Comparison of ENCODE assay signal across 9 mouse cellular contexts in the genomic region with DNA sequence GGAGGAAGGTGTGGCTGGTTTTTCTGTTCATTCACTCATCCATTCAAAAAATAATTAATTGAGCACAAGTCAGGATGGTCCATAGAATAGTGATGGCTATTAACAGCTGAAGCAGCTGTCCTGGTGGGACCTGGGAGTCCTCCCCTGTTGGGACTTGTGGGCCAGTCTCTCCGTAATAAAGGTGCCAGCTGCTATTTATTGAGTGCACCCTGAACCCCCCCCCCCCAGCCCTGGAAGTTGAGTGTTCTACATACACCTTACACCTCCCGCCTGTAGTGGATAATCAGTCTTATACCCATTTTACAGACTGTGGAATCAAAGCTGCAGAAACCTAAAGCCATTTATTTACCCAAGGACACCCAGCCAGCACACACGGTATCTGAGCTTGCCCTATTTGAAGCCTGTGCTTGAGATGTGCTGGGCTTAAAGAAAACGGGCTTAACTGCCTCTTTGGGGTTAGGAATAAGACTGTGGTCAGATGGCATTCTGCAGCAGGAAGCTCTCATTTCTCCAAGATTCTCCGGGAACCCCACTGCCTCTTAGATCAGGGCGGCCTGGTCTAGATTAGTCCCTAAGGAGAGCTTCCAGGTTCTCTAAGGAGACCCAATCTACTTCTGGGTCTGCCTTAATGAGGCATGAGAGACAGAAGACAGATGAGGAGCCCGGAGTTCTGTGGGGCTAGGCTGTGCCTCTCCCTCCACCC. TPM values are rescaled to one million over a fixed set of nuclear protein-coding genes. Genes with fewer than 3 reads are reported as not detected.
A peak's percentile ranks its signal among the peaks of the same experiment; 100 is the strongest.
DNase-seq lines count a peak whose midpoint lies in the region; ATAC-seq and TF ChIP-seq lines count a peak whose summit lies in the region.
"Had no signal": no experiment of that assay in that cellular context is flagged by ENCODE, and none has a peak within 500 bp of the region (broad histone marks: within the 10 kb centered on the region; RNA-seq: fewer than 3 reads in every experiment).

No protein-coding gene starts in this region.

- H3K4me2 ChIP-seq in hindbrain, embryonic 13.5 days, result peak overlapping the region; percentile 92
- H3K4me2 ChIP-seq in midbrain, postnatal 0 days (ENCODE audit: low read depth, low read length, poor library complexity, severe bottlenecking), result peak overlapping the region; percentile 54; the same call in 1 of the 2 replicates

- H3K9me3 ChIP-seq in hindbrain, embryonic 13.5 days, result no peaks in the 10 kb centered on the region
- H3K9me3 ChIP-seq in midbrain, postnatal 0 days (ENCODE audit: low read length), result no peaks in the 10 kb centered on the region

- WGBS in hindbrain, embryonic 13.5 days, result 24% methylated on average over 7 of the region's 7 CpGs
- 15% methylated on average over 7 of the region's 7 CpGs for WGBS in midbrain, postnatal 0 days

- no peak for TF ChIP-seq CTCF in midbrain, postnatal 0 days (IDR thresholded peaks at IDR 0.05)

- no peak for ATAC-seq in hindbrain, embryonic 13.5 days (ENCODE audit: low FRiP score)
- ATAC-seq in midbrain, postnatal 0 days (ENCODE audit: low FRiP score), result no peak
- ATAC-seq in activated CD4-positive, CD25-positive, alpha-beta regulatory T cell, adult 4 months, result no peak
- no peak for ATAC-seq in megakaryocyte, adult 5-6 weeks (ENCODE audit: poor library complexity, severe bottlenecking)

- H3K9ac ChIP-seq in hindbrain, embryonic 13.5 days, result peak overlapping the region; percentile 83
- H3K9ac ChIP-seq in midbrain, postnatal 0 days (replicated peaks; ENCODE audit: low read length, poor library complexity, severe bottlenecking), result peak overlapping the region; percentile 70; the same call in 1 of the 2 replicates

- peak overlapping the region; percentile 100 for H3K27ac ChIP-seq in hindbrain, embryonic 13.5 days
- H3K27ac ChIP-seq in midbrain, postnatal 0 days (ENCODE audit: low read depth, low read length), result peak overlapping the region; percentile 98

- H3K4me3 ChIP-seq in hindbrain, embryonic 13.5 days, result peak overlapping the region; percentile 36
- no peak overlapping the region; the same call in 1 of the 2 replicates for H3K4me3 ChIP-seq in midbrain, postnatal 0 days (ENCODE audit: low read depth, low read length)

- peaks cover 83% of the 10 kb centered on the region for H3K4me1 ChIP-seq in hindbrain, embryonic 13.5 days (replicated peaks)
- peaks cover 33% of the 10 kb centered on the region for H3K4me1 ChIP-seq in midbrain, postnatal 0 days (ENCODE audit: insufficient read depth, low read length)

- no peaks in the 10 kb centered on the region for H3K27me3 ChIP-seq in hindbrain, embryonic 13.5 days
- H3K27me3 ChIP-seq in midbrain, postnatal 0 days (ENCODE audit: insufficient read depth, low read length), result no peaks in the 10 kb centered on the region

- peak; percentile 58 for DNase-seq in embryo, embryonic 10.5 days (ENCODE audit: low spot score)
- no peak for DNase-seq in embryo, embryonic 10 days (ENCODE audit: low spot score)
- DNase-seq in Muller cell, postnatal 12 days (ENCODE audit: inconsistent ontology term), result peak; percentile 42
- DNase-seq in midbrain, postnatal 0 days (ENCODE audit: low spot score), result no peak
- no peak for DNase-seq in adrenal gland, postnatal 4 days (ENCODE audit: low spot score in 2 of 2)

- H3K36me3 ChIP-seq in hindbrain, embryonic 13.5 days, result peaks cover 45% of the 10 kb centered on the region
- H3K36me3 ChIP-seq in midbrain, postnatal 0 days (ENCODE audit: insufficient read depth, low read length), result peaks cover 9% of the 10 kb centered on the region; the same call in 1 of the 2 replicates

RNA-seq across cellular contexts. Expression of gene Msi1, which starts 8.0 kb away (rescaled TPM):
- polyA plus RNA-seq in hindbrain, embryonic 13.5 days (2015; fragmentation: Nextera tagmentation; extraction: Ambion mirVana), result 71.8 and 76.9 TPM in 2 replicates
- total RNA-seq in midbrain, postnatal 0 days (2014; rRNA removed), result 72.5 and 82.9 TPM in 2 replicates
- 41.1 and 52.1 TPM in 2 replicates for polyA plus RNA-seq in midbrain, postnatal 0 days (2015; fragmentation: Nextera tagmentation; extraction: Ambion mirVana)
- not detected for polyA plus RNA-seq in activated CD4-positive, CD25-positive, alpha-beta regulatory T cell, adult 4 months (2017; shearing (Covaris generic))
- not detected in 2 replicates for total RNA-seq in megakaryocyte, adult 5-6 weeks (2015)
- total RNA-seq in megakaryocyte, adult 5-6 weeks (2017), result not detected in 2 replicates
- 10 to 100 TPM; 27.0 to 33.2 TPM for total RNA-seq in adrenal gland, postnatal 4 days (2021)
- total RNA-seq: hematopoietic stem cell, adult 5-6 weeks had no signal

RNA-seq across cellular contexts. Expression of gene Pla2g1b, which starts 28.7 kb away (rescaled TPM):
- not detected in 2 replicates for polyA plus RNA-seq in hindbrain, embryonic 13.5 days (2015; fragmentation: Nextera tagmentation; extraction: Ambion mirVana)
- total RNA-seq in midbrain, postnatal 0 days (2014; rRNA removed), result not detected in 2 replicates
- not detected in 2 replicates for polyA plus RNA-seq in midbrain, postnatal 0 days (2015; fragmentation: Nextera tagmentation; extraction: Ambion mirVana)
- not detected for polyA plus RNA-seq in activated CD4-positive, CD25-positive, alpha-beta regulatory T cell, adult 4 months (2017; shearing (Covaris generic))
- not detected in 2 replicates for total RNA-seq in megakaryocyte, adult 5-6 weeks (2015)
- not detected in 2 replicates for total RNA-seq in megakaryocyte, adult 5-6 weeks (2017)
- 10 to 100 TPM in 1 of 2 experiments, not detected in 1; 13.7 TPM for total RNA-seq in adrenal gland, postnatal 4 days (2021)
- total RNA-seq: hematopoietic stem cell, adult 5-6 weeks had no signal

RNA-seq across cellular contexts. Expression of gene Sirt4, which starts 47.1 kb away (rescaled TPM):
- 30.0 TPM in 2 replicates for polyA plus RNA-seq in hindbrain, embryonic 13.5 days (2015; fragmentation: Nextera tagmentation; extraction: Ambion mirVana)
- total RNA-seq in midbrain, postnatal 0 days (2014; rRNA removed), result 19.5 and 25.6 TPM in 2 replicates
- 22.4 and 27.0 TPM in 2 replicates for polyA plus RNA-seq in midbrain, postnatal 0 days (2015; fragmentation: Nextera tagmentation; extraction: Ambion mirVana)
- polyA plus RNA-seq in activated CD4-positive, CD25-positive, alpha-beta regulatory T cell, adult 4 months (2017; shearing (Covaris generic)), result 10 to 100 TPM; 10.4 to 14.9 TPM
- 3.6 and 5.4 TPM in 2 replicates for total RNA-seq in megakaryocyte, adult 5-6 weeks (2015)
- total RNA-seq in megakaryocyte, adult 5-6 weeks (2017), result 2.0 and 3.3 TPM in 2 replicates
- 10 to 100 TPM; 29.9 to 31.3 TPM for total RNA-seq in adrenal gland, postnatal 4 days (2021)

Comparison
In these comparisons a context has a peak if more than half of its experiments do, and no peak if none do; other contexts are left out.
1. DNase-seq: peak in embryo, embryonic 10.5 days (single experiment) and Muller cell, postnatal 12 days (single experiment); none in embryo, embryonic 10 days (single experiment), midbrain, postnatal 0 days (single experiment) and adrenal gland, postnatal 4 days (0 of 2).
2. RNA of gene Msi1, which starts 8.0 kb away (total RNA-seq): 72.5 to 82.9 TPM in midbrain, postnatal 0 days and 27.0 to 33.2 TPM in adrenal gland, postnatal 4 days; not detected in megakaryocyte, adult 5-6 weeks; every median in the first group is over 10 times any median in the second.